In genomic region chr19:11811688-11812365, GRCm38 (mm10) we compare ENCODE assay signal across 8 mouse cellular contexts. TPM values are rescaled to one million over a fixed set of nuclear protein-coding genes. Genes with fewer than 3 reads are reported as not detected.
DNase-seq lines count a peak whose midpoint lies in the region; ATAC-seq lines count a peak whose summit lies in the region.

No protein-coding gene starts in this region.

- no peaks in the 10 kb centered on the region for H3K9me3 ChIP-seq in heart, embryonic 12.5 days (replicated peaks)
- no peaks in the 10 kb centered on the region for H3K9me3 ChIP-seq in forebrain, embryonic 14.5 days (replicated peaks; ENCODE audit: control insufficient read depth, low read length)
- no peaks in the 10 kb centered on the region for H3K9me3 ChIP-seq in kidney, embryonic 15.5 days (replicated peaks)
- H3K9me3 ChIP-seq in neural tube, embryonic 13.5 days = no peaks in the 10 kb centered on the region

- no peak overlapping the region for H3K9ac ChIP-seq in heart, embryonic 12.5 days
- H3K9ac ChIP-seq in forebrain, embryonic 14.5 days (ENCODE audit: low read length) = no peak overlapping the region
- no peak overlapping the region for H3K9ac ChIP-seq in kidney, embryonic 15.5 days
- no peak overlapping the region for H3K9ac ChIP-seq in neural tube, embryonic 13.5 days

- DNase-seq in heart, adult 8-10 months (ENCODE audit: low spot score) = no peak
- DNase-seq in forebrain, embryonic 14.5 days (ENCODE audit: low spot score) = peak; percentile 70
- DNase-seq in testis, postnatal 10 days (ENCODE audit: low spot score) = no peak
- no peak for DNase-seq in left cerebral cortex, adult 18-20 months (ENCODE audit: low spot score in 2 of 2)
- no peak for DNase-seq in urinary bladder, postnatal 36 days (ENCODE audit: low spot score in 2 of 2)

- no peak overlapping the region for H3K4me3 ChIP-seq in heart, embryonic 12.5 days
- no peak overlapping the region for H3K4me3 ChIP-seq in forebrain, embryonic 14.5 days (ENCODE audit: low read depth, low read length)
- no peak overlapping the region for H3K4me3 ChIP-seq in kidney, embryonic 15.5 days (replicated peaks)
- no peak overlapping the region for H3K4me3 ChIP-seq in neural tube, embryonic 13.5 days

- H3K4me2 ChIP-seq in heart, embryonic 12.5 days = no peak overlapping the region
- H3K4me2 ChIP-seq in forebrain, embryonic 14.5 days (ENCODE audit: low read length) = no peak overlapping the region
- no peak overlapping the region for H3K4me2 ChIP-seq in kidney, embryonic 15.5 days
- H3K4me2 ChIP-seq in neural tube, embryonic 13.5 days = no peak overlapping the region

- peak; percentile 66; the same call in 1 of the 2 replicates for ATAC-seq in heart, embryonic 12.5 days (ENCODE audit: insufficient number of reproducible peaks, low FRiP score)
- peak; percentile 92 for ATAC-seq in forebrain, embryonic 14.5 days
- peak; percentile 91 for ATAC-seq in kidney, embryonic 15.5 days (replicated peaks; ENCODE audit: low FRiP score)
- peak; percentile 91 for ATAC-seq in neural tube, embryonic 13.5 days (ENCODE audit: low read depth)

- no peaks in the 10 kb centered on the region for H3K27me3 ChIP-seq in heart, embryonic 12.5 days (replicated peaks)
- H3K27me3 ChIP-seq in forebrain, embryonic 14.5 days (replicated peaks; ENCODE audit: control insufficient read depth, insufficient read depth, low read length) = no peaks in the 10 kb centered on the region
- H3K27me3 ChIP-seq in kidney, embryonic 15.5 days = no peaks in the 10 kb centered on the region
- peaks cover 23% of the 10 kb centered on the region for H3K27me3 ChIP-seq in neural tube, embryonic 13.5 days

- 40% methylated on average over 5 of the region's 5 CpGs for WGBS in heart, embryonic 12.5 days
- WGBS in forebrain, embryonic 14.5 days = 35% methylated on average over 5 of the region's 5 CpGs
- 40% methylated on average over 5 of the region's 5 CpGs for WGBS in kidney, embryonic 15.5 days
- 49% methylated on average over 5 of the region's 5 CpGs for WGBS in neural tube, embryonic 13.5 days

- peaks cover 12% of the 10 kb centered on the region for H3K4me1 ChIP-seq in heart, embryonic 12.5 days (replicated peaks)
- no peaks in the 10 kb centered on the region for H3K4me1 ChIP-seq in forebrain, embryonic 14.5 days (ENCODE audit: control insufficient read depth, insufficient read depth, low read length)
- peaks cover 42% of the 10 kb centered on the region for H3K4me1 ChIP-seq in kidney, embryonic 15.5 days
- H3K4me1 ChIP-seq in neural tube, embryonic 13.5 days (replicated peaks) = 0 out of 2 replicates have a peak, but pooled peaks cover 6% of the 10 kb centered on the region

- no peaks in the 10 kb centered on the region for H3K36me3 ChIP-seq in heart, embryonic 12.5 days
- H3K36me3 ChIP-seq in forebrain, embryonic 14.5 days (ENCODE audit: control insufficient read depth, insufficient read depth, low read length) = no peaks in the 10 kb centered on the region
- no peaks in the 10 kb centered on the region for H3K36me3 ChIP-seq in kidney, embryonic 15.5 days
- no peaks in the 10 kb centered on the region for H3K36me3 ChIP-seq in neural tube, embryonic 13.5 days

- H3K27ac ChIP-seq in heart, embryonic 12.5 days (ENCODE audit: poor library complexity, severe bottlenecking) = no peak overlapping the region
- H3K27ac ChIP-seq in forebrain, embryonic 14.5 days (ENCODE audit: low read depth, low read length) = no peak overlapping the region
- H3K27ac ChIP-seq in kidney, embryonic 15.5 days = peak overlapping the region; percentile 74
- no peak overlapping the region for H3K27ac ChIP-seq in neural tube, embryonic 13.5 days (replicated peaks)

RNA-seq across cellular contexts. Expression of gene Stx3, which starts 7.4 kb away (rescaled TPM):
- 6.9 and 7.1 TPM in 2 replicates for polyA plus RNA-seq in heart, embryonic 12.5 days (2016; fragmentation: Nextera tagmentation; extraction: Ambion mirVana)
- total RNA-seq in heart, adult 8-10 months (2022) = 1 to 10 TPM; 3.0 to 5.4 (median 3.4) TPM
- polyA plus RNA-seq in forebrain, embryonic 14.5 days (2014; fragmentation: Nextera tagmentation; extraction: Ambion mirVana) = 11.8 and 14.5 TPM in 2 replicates
- 20.4 TPM in 2 replicates for polyA plus RNA-seq in kidney, embryonic 15.5 days (2015; fragmentation: Nextera tagmentation; extraction: Ambion mirVana)
- polyA plus RNA-seq in neural tube, embryonic 13.5 days (2015; fragmentation: Nextera tagmentation; extraction: Ambion mirVana) = 6.4 and 6.7 TPM in 2 replicates
- total RNA-seq in left cerebral cortex, adult 18-20 months (2021) = 10 to 100 TPM; 29.5 to 30.8 TPM

RNA-seq across cellular contexts. Expression of gene Olfr1417, which starts 27.2 kb away (rescaled TPM):
- polyA plus RNA-seq in heart, embryonic 12.5 days (2016; fragmentation: Nextera tagmentation; extraction: Ambion mirVana) = 0.08 TPM in 1 of 2 replicates, not detected in the other
- not detected for total RNA-seq in heart, adult 8-10 months (2022)
- polyA plus RNA-seq in forebrain, embryonic 14.5 days (2014; fragmentation: Nextera tagmentation; extraction: Ambion mirVana) = not detected in 2 replicates
- not detected in 2 replicates for polyA plus RNA-seq in kidney, embryonic 15.5 days (2015; fragmentation: Nextera tagmentation; extraction: Ambion mirVana)
- polyA plus RNA-seq in neural tube, embryonic 13.5 days (2015; fragmentation: Nextera tagmentation; extraction: Ambion mirVana) = not detected in 2 replicates
- total RNA-seq in left cerebral cortex, adult 18-20 months (2021) = not detected

RNA-seq across cellular contexts. Expression of gene Mrpl16, which starts 41.6 kb away (rescaled TPM):
- 76.2 and 76.8 TPM in 2 replicates for polyA plus RNA-seq in heart, embryonic 12.5 days (2016; fragmentation: Nextera tagmentation; extraction: Ambion mirVana)
- total RNA-seq in heart, adult 8-10 months (2022) = 100 to 1,000 TPM; 105 to 122 (median 115) TPM
- polyA plus RNA-seq in forebrain, embryonic 14.5 days (2014; fragmentation: Nextera tagmentation; extraction: Ambion mirVana) = 48.6 and 52.0 TPM in 2 replicates
- 52.2 and 52.6 TPM in 2 replicates for polyA plus RNA-seq in kidney, embryonic 15.5 days (2015; fragmentation: Nextera tagmentation; extraction: Ambion mirVana)
- polyA plus RNA-seq in neural tube, embryonic 13.5 days (2015; fragmentation: Nextera tagmentation; extraction: Ambion mirVana) = 40.4 and 46.1 TPM in 2 replicates
- total RNA-seq in left cerebral cortex, adult 18-20 months (2021) = 10 to 100 TPM; 39.3 to 43.3 TPM

RNA-seq across cellular contexts. Expression of gene Olfr1418, which starts 49.0 kb away (rescaled TPM):
- polyA plus RNA-seq in heart, embryonic 12.5 days (2016; fragmentation: Nextera tagmentation; extraction: Ambion mirVana) = not detected in 2 replicates
- not detected for total RNA-seq in heart, adult 8-10 months (2022)
- not detected in 2 replicates for polyA plus RNA-seq in forebrain, embryonic 14.5 days (2014; fragmentation: Nextera tagmentation; extraction: Ambion mirVana)
- not detected in 2 replicates for polyA plus RNA-seq in kidney, embryonic 15.5 days (2015; fragmentation: Nextera tagmentation; extraction: Ambion mirVana)
- not detected in 2 replicates for polyA plus RNA-seq in neural tube, embryonic 13.5 days (2015; fragmentation: Nextera tagmentation; extraction: Ambion mirVana)
- not detected for total RNA-seq in left cerebral cortex, adult 18-20 months (2021)
